Mouse (Mus musculus) common myeloid progenitor, adult 5-6 weeks (primary cell): ENCODE results near the gene Pnmal2. TPM values are rescaled to one million over a fixed set of nuclear protein-coding genes. Genes with fewer than 3 reads are reported as not detected.
A peak's percentile ranks its signal among the peaks of the same experiment; 100 is the strongest.

Source experiments
- ATAC-seq: replicated peaks from 2 replicates; pipeline ENCODE4 v1.8.0; 2016; ENCODE audit warnings: low read depth, mild to moderate bottlenecking, moderate TSS enrichment, inconsistent platforms; ENCODE audit not compliant: poor library complexity, severe bottlenecking
- total RNA-seq: library from RNA; stranded (forward); fragments of 200-1000, 187-1606 nt; gene quantifications from 2 replicates; pipeline ENCODE4 v1.2.3, GENCODE M21; 2017

Pnmal2 gene
- total RNA-seq, 1 experiment from 2014 or later, result not detected

GRCm38 (mm10) chr7:16916342-16917265 is 27.9 kb upstream of the Pnmal2 start:
- ATAC-seq, result no peak

GRCm38 (mm10) chr7:16917447-16917846 is 27.0 kb upstream of the Pnmal2 start:
- ATAC-seq, result no peak

GRCm38 (mm10) chr7:16918014-16918413 is 26.5 kb upstream of the Pnmal2 start:
- no peak for ATAC-seq

GRCm38 (mm10) chr7:16918670-16919069 is 25.8 kb upstream of the Pnmal2 start:
- ATAC-seq, result no peak

- ATAC-seq, result no peak
These were observed 24.9 kb upstream of the Pnmal2 start for GRCm38 (mm10) chr7:16919395-16920149.

GRCm38 (mm10) chr7:16920150-16920579 is 24.3 kb upstream of the Pnmal2 start:
- ATAC-seq, result no peak

GRCm38 (mm10) chr7:16920818-16921791 is 23.4 kb upstream of the Pnmal2 start:
- ATAC-seq, result no peak

GRCm38 (mm10) chr7:16921881-16922335 is 22.6 kb upstream of the Pnmal2 start:
- no peak for ATAC-seq

GRCm38 (mm10) chr7:16922360-16922973 is 22.0 kb upstream of the Pnmal2 start:
- ATAC-seq, result no peak

GRCm38 (mm10) chr7:16923283-16924036 is 21.0 kb upstream of the Pnmal2 start:
- no peak; the same call in 1 of the 2 replicates for ATAC-seq

- ATAC-seq, result peak; percentile 91
These were observed 20.2 kb upstream of the Pnmal2 start, which contains the start of gene Calm3 for GRCm38 (mm10) chr7:16924037-16924834. TSS of gene Calm3 (minus strand) at chr7:16924114.

GRCm38 (mm10) chr7:16928341-16928740 is 16.1 kb upstream of the Pnmal2 start:
- ATAC-seq, result 0 out of 2 replicates have a peak, but pooled peaks have one; percentile 9

- peak; percentile 74 for ATAC-seq
These were observed 13.6 kb upstream of the Pnmal2 start for GRCm38 (mm10) chr7:16930850-16931249.

GRCm38 (mm10) chr7:16931968-16932627 is 12.4 kb upstream of the Pnmal2 start:
- ATAC-seq, result peak; percentile 86

GRCm38 (mm10) chr7:16932704-16933577 is 11.5 kb upstream of the Pnmal2 start:
- ATAC-seq, result peak; percentile 55

GRCm38 (mm10) chr7:16937312-16937711 is 7.2 kb upstream of the Pnmal2 start:
- peak; percentile 56; the same call in 1 of the 2 replicates for ATAC-seq
